Mouse (Mus musculus): ENCODE measurements around the gene Macf1.
"Not testable (repeated sequence)": the region's sequence is repeated elsewhere in the genome, so short reads cannot be mapped to it uniquely, and the experiment has no call there.

The Macf1 gene

DNA sequence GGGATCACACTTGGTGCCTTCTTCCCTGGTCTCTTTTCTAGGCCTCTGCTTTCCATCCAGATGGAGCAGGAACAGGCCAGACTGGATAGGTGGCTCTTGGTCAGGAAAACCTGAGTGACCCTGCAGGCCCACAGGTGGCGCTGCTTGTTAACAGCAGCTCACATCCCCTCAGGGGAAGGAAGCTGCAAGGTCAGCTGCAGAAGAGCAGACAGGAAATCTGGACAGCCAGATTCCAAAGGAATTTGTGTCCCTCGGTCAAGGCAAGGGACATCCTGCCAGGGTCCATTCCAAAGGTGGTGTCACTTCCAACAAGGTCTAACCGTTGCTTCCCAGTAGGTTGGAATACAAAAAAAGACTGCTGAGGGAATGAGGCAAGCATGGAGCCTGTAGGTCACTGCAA lies 50.8 kb downstream of the Macf1 start:
- peak; percentile 91 to 92 for DNase-seq

DNA sequence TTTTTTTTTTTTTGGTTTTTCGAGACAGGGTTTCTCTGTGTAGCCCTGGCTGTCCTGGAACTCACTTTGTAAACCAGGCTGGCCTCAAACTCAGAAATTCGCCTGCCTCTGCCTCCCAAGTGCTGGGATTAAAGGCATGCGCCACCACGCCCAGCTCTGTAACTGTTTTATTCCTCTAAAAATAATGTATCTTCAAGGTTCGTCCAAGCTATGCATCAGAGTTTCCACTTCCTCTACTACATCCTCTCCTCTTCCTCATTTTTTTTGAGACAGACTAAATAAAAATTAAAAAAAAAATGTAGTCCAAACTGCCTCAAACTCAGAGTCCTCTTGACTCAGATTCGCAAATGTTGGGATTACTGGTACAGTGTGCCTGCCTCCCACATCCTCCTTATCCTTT lies 52.0 kb downstream of the Macf1 start:
- not testable (repeated sequence) for DNase-seq

DNA sequence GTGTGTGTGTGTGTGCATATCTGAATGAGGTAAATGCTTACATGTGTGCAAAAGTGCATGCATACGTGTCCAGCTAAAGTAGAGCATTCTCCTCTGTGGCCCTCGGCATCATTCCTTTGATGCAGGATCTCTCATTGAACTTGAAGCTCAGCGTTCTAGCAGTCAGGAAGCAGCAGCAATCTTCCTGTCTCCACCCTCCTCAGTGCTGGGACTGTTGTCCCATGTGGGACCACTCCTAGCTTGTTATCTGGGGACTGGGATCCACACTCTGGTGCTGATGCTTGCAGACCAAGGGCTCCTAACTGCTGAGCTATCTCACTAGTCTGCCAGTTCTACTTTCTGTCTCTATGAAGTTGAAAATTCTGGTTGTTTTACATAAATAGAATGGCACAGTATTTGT lies 52.5 kb downstream of the Macf1 start:
- DNase-seq, result no peak

DNA sequence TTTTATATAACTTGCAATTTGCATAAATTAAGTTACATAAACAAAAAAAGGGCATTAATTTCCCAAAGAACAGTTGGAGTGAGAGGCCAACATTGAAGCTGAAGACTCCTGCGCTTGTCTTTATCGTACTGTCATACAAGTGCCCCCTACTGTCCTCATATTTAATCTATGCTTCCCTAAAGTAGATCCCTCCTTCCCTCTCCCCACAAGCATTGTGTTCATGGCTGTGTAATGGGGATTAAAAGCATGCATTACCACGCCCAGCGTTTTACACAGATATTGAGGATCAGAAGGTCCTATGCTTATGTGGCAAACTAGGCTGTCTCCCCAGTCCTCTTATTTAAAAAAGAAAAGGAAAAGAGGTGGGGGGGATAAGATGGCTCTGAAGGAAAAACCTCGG lies 56.5 kb downstream of the Macf1 start:
- DNase-seq, result no peak

DNA sequence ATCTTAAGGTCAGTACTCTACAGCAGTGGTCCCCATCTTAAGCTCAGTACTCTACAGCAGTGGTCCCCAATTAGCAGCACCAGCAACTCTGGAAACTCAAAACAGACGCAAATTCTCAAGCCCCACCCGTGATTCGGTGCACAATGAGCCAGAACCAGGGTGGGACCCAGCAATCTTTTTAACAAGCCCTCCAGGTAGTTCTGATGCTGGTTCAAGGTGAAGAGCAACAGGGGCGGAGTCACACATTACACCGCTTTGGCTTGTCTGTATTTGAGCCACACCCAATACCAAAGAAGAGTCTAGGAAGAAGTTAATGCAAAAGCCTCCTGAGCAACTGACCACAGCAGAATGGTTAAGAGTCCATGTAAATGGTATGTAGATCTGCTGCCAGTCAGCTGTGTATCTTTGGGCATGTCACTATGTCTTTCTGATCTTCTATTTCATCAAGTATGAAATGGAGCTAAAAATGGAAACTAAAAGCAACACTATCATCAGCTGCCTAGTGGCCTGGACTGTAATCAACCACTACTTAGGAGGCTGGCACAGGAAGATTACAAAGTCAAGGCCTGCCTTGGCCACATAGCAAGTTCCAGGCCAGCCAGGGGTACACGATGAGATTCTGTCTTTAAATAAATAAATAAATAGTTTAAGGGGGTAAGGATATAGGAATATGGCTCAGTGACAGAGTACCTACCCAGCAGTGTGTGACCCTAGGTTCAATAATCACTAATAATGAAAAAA lies 58.7 kb downstream of the Macf1 start:
- DNase-seq, result no peak

DNA sequence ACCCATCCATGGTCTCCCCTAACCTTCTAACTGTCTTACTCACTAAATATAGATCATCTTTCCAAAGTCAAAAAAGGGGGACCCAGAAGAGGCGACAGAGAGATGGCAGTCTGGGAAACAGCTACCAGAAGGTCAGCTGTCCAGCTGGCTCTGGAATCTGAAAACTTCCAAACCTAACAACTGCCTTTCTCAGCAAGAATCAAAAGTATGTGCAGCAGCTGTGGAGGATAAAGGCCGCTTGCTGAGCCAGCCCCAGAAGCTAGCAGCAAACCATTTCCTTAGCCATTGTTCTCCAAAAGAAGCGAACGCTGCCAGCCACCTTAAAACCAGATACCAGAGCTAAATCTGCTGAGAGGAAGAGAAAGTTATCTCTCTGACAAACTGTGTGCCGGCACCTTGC lies 59.7 kb downstream of the Macf1 start:
- peak; percentile 59 to 65 for DNase-seq

DNA sequence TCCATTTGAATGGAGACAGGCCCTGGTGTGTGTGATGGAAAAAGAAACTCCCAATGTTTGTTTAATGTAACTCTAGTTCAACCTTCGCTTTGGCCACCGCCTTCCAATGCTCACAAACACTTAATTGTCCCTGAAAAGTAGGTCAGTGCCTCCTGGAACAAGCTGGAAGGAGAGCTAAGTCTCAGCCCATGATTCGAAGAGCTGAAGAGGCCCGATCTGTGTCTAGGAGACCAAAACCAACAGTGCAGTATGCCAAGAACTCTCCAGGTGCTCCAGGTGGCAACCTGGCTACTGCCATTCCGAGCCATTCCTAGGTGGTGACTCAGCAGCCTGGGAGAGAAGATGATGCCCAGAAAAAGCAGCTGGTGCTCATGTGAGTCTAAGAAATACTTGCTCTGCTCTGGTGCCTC lies 60.4 kb downstream of the Macf1 start:
- peak; percentile 41 for DNase-seq

DNA sequence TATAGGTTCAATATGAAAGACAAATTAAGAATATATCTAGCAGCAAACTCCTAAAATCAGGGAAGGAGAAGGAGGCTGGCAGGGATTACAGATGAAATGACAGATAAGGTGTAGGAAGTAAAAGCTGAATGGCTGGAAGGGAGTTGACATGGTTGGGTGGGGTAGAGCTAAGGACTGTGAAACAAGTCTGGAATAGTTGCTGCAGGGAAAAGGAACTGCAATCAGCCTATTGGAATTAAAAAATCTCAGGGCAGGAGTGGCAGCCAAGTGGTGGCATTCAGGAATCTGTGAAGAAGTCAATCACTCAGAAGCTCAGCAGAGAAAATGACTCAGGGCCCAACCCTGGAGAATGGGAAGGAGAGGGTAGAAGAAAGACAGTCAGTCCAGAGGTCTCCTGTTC lies 62.4 kb downstream of the Macf1 start:
- no peak for DNase-seq

DNA sequence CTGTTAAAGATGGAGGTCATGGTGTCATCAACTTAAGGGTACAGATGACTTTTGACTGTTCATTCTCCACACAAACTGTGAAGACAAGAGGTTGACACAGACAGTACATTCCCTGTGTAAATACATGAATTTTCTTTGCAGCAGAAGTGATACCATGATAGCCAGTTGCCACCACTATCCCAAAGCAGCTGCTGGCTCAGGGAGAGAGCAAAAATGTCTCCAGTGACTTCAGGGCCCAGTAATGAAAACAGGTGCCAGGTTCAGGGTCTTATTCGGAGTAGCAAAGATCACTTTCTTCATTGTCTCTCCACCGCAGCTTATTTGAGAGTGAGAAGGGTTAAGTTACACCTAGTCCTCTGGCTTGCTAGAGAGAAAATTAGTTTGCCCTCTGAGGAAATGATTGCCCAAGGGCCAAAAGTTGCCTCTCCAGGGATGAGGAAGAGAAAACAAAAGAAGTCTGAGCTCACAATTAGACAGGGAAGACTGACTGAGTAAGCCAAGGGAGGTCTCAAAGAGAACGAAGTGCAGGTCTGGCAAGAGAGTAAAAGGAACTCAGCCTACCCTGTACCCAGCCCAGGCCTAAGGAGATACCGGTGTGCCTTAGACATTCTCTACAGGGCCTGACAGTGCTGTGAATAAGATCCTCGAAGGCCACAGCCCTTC lies 66.3 kb downstream of the Macf1 start:
- DNase-seq, result no peak

DNA sequence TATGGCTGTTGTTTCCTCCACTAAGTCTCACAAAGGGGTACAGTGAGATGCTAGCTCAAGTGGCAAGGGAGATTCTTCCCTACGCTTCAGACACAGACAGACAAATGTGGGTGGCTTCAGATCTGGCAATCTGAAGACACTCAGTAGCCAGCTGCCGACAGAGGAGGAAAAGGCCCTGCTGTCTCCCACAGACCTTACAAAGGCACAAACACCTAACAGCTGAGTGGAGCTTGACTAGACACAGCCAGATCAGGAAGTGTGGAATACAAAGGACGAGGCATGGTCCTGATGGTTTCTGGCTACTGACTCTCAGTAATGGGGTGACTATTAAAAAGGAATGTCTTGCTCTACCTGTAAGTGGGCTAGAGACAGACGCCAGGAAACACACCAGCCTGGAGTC lies 67.2 kb downstream of the Macf1 start:
- DNase-seq, result no peak

DNA sequence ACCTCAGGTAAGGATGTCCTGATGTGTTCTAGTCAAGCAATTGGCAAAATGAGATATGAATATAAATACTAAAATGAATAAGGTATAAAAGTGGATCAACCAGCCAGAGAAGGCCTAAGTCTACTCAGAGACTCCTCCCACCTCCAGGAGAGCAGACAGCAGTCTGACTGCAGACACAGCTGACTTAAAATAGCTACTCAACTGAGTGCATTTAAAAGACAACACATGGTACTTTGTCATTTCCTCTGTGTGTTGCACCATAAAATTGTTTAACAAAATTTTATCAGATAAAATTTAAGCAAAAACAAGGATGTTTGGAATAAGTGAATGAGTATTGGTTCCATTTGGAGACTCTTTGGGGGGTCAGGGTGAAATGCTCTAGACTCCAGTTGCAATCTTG lies 67.7 kb downstream of the Macf1 start:
- peak; percentile 37 to 50 for DNase-seq

DNA sequence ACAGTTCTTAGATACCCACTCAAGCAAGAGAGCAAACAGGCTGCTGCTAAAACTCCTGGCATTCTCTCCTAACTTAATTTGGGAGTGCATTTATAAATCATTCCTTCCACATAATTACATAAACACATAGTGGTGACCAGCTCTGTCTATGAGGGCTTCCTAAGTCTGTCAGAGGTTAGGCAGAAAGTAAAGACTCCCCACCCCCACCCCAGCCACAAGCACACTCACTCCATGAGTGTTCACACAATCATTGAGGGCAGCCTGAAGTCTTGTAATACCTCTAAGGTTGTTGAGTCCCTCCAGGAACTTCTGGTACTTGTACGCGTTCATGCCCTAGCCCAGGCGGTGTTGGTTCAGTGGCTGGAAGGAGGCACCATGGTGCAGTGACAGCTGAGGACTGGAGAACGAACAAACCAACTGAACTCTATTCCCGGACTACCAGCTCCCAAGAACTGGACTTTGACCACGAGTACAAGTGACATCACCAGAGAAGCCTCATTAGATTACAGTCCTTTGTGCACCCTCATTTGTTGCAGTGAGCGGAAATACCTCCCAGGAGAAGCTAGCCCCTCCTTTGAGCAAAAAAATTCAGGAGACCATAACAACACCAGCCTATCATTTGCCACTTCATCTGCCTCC lies 70.7 kb downstream of the Macf1 start:
- DNase-seq, result peak; percentile 75 to 83

DNA sequence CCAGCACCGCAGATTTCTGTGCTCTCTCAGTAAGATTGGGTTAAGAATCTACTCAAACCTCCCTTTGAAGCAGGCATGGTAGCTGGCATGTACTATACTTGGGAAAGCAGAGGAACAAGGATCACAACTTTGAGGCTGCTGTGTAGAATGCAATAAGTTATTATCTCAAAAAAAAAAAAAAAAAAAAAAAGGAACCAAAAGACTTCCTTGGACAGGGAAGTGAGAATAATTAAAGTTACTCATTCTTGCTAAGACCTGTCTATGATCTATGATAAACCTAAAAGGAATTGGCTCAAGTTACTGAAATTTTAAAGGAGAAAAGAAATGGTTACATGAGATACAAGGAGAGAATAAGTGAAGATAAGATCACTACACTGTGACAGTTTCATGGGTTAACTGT lies 72.2 kb downstream of the Macf1 start:
- no peak for DNase-seq

DNA sequence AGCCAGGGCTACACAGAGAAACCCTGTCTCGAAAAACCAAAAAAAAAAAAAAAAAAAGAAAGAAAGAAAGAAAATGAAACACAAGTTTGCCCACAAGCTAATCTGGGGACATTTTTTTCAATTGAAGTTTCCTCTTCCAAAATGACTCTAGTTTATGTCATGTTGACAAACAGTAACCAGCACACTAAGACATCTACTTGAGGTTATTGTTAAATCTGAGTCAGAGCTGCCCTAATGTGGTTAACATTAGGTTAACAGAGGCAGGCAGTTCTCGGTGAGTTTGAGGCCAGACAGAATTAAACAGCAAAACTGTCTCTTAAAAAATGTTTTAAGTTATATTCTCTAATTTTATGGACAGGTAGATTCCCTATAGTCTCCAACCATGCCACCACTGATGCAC lies 72.9 kb downstream of the Macf1 start:
- DNase-seq, result no peak

DNA sequence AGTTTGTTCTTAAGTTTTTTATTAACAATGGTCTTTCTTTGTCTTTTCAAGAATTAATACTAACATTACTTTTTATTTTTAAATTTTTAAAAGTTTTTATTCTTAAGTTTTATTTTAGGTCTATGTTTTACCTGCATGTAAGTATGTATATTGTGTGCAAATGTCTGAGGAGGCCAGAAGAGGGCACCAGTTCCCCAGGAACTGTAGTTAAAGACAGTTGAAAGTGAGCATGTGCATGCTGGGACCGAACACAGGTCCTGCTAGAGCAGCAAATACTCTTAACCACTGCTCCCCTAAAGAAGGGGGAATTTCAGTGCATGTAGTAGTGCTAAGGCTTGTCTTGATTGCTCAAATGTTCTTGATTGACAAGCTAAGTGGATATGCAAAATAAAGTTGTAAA lies 77.0 kb downstream of the Macf1 start:
- DNase-seq, result peak in 1 of 2 experiments; percentile 53

DNA sequence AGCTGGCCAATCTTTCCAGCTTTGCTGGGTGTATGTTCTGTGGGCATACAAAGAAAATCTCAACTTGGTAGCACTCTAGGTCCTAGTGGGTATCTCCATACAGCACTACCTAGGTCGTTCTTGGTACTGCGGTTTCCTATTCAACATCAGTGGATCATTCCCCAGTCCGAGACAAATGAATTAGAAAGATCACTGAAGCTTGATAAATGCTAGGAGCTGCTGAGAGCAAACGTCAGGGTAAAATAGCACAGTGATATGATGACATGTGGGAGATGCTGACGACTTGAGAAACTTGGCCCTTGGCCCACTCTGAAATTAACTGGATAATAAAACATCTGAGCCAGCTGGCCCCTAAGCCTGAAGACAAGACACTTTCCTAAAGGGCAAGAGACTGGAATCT lies 78.2 kb downstream of the Macf1 start:
- DNase-seq, result peak; percentile 27 to 29

DNA sequence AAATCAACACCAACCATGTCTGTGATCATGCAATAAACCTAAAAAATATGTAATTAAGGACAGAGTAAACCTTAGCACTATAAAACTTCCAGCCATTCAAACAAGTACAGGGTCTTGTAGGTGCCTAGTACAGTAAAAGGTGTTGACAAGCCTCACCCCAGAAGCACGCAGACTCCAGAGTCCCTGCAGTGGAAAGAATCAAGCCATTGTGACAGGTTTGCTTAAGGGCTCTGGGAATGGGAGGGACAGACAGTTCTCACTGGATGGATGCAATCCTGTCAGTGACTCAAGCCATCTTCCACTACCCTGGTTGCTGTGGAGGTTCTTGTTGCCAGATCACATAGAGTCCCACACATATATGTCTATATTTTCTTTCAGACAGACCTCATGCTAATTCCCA lies 78.9 kb downstream of the Macf1 start:
- no peak for DNase-seq

DNA sequence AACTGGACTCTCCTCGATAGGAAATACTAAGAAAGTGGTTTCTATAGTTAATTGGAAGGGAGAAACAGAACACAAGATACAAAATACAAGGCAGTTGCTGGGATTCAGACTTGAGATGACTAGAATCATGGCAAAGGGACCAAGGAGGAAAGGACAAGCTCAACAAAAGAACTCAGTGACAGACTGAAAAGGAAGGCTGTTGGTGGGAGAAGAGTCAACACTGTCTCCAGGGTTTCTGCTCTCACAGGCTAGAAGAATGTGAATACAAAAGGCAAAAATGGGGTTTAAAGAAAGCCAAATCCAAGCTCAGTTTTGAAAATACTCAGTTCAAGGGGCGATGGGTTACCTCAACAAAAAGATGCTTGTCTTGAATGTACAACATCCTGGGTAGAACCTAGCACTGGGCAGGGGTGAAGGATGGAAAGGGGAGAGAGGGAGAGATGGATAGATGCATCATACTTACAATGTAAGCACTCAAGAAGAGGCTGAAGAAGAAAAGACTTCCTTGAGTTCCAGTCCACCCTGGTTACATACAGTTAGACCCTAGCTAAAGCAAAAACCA lies 81.4 kb downstream of the Macf1 start:
- no peak for DNase-seq

DNA sequence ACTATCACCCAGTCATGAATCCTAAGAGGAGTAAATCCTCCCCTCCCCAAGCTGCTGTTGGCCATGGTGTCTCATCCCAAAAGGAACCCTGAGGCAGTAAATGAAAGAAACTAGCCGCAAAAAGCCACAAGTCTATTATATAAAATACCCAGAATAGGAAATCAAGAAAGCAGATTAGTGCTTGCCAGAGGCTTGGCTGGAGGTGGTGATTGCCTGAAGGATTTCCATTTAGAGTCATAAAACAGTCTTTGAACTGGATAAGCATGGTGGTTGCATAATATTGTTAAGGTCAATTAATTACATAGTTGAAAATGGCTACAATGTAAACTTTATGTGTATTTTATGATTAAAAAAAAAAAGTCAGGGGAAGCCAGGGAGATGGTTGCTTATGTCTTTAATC lies 83.1 kb downstream of the Macf1 start:
- DNase-seq, result no peak

DNA sequence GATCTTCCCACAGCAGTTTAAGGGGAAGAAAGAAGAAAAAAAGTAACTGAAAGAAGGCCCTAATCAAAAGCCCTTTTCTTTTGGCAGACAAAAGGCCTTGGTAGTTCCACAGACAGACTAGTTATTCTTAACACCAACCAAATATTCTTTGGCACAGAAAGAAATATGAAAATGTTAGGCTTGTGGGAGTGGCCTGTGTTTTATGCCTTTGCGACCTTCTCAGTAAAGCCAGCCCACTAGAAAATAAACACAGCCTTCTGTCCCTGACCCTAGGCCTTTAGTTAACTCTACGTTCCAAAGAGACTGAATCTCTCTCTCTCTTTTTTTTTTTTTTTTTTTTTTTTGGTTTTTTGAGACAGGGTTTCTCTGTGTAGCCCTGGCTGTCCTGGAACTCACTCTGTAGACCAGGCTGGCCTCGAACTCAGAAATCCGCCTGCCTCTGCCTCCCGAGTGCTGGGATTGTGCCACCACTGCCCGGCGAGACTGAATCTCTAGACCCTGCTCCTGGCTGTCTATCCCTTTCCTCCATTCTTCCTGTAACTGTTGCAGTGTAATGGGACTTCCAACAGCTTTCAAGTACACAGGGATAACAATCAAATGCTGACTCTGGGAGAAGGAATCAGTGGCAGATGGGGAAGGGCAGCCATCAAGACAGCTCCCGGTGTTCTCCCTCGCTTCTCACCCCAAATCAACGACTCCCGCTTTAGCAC lies 85.5 kb downstream of the Macf1 start:
- peak in 1 of 2 experiments; percentile 13 for DNase-seq

DNA sequence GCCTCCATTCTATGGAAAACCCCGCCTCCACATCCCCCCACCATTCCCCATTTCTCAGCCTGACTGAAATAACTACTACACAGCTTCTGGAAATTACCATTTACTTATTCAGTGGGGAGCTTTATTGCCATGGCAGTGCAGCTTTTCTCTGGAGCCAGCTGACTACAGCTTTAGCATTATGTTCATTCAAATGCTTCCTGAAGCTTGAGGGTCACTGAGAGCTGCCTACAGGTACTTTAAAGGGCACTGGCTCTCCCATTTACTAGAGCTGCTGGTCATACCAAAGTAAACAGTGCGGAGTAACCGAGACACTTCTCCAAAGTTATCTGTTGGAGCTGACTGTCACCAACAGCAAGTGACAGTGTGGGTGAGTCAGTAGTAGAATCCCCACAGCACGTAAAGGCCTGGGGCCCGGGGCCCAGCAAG lies 89.8 kb downstream of the Macf1 start:
- DNase-seq, result peak in 1 of 2 experiments; percentile 10

DNA sequence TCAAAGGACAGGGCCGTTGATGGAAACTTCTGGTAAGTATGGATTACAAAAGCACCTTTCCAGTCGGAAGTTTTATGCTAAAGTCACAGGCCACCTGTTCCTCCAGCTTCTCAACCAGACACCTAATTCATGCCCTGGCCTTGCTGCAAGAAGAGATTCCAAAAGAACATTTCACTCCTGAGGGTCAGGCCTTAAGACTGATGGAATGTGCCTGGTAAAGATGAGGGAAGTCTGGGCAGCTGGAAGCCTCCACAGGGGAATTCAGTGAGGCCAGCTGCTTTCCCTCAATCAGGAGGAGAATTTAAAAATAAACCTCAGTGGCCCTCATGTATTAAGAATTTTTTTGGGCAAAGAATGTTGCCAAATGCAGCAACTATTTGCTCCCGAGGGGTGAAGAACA lies 90.5 kb downstream of the Macf1 start:
- DNase-seq, result peak in 1 of 2 experiments; percentile 18

DNA sequence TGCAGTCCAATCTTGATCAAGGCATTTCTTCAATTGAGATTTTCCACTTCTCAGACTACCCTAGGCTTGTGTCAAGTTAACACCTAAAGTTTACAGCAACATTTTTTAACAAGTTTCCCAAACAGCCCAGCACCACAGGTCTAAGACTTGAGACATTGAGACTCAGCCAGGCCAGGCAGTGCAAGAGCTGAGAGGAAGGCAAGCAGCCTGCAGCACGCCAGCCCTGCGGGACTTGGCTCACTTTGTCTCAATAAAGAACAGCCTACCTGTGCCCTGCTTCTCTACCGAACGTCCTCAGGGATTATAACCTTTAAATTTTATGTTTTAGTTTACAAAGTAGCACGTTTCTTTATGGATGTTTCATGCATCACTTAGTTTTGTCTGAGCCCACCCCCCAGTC lies 92.1 kb downstream of the Macf1 start:
- DNase-seq, result no peak
